Mouse (Mus musculus): ENCODE results near the gene Cyp2d22.
"Not testable (repeated sequence)": the region's sequence is repeated elsewhere in the genome, so short reads cannot be mapped to it uniquely, and the experiment has no call there.

The Cyp2d22 gene

DNA sequence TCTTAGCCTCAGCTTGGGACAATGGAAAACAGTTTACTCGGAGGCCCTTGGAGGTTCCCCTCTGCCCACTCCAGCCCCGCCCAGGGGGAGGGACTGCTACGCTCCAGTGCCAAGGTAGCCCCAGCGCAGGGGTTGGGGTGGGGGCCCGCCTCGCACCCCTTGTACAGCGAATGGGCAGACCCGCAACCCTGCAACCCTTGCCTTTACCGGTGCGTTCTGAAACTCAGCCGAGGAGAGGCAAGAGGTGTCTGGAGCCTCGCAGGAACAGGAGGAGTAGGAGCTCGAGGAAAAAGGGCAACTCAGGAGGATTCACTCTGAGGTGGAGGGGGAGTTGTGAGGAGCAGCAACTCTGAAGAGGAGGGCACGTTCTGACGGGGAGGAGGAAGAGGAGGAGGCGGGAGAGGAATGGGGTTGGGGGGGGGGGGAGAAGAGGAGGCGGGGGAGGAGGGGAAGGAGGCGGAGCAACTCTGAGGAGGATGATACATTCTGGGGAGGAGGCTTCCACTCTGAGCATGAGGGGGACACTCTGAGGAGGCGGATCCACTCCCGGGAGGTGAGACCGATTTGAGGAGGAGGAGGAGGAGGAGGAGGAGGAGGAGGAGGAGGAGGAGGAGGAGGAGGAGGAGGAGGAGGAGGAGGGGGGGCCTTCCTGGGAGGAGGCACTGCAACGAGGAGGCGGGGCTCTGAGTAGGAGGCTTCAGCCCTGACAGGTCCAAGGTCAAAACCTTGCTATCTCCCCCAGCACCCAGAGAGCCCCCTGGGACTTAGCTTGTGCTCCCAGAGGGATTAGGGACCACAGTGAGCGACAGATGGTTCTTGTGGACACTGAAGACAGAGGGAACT lies at the start of gene Cyp2d22:
Gene Cyp2d22, minus strand, starts transcription at position 390 of the 843 bp plus-strand sequence.
- DNase-seq (ENCODE audit: low spot score in 2 of 2), result peak; percentile 40 to 46

DNA sequence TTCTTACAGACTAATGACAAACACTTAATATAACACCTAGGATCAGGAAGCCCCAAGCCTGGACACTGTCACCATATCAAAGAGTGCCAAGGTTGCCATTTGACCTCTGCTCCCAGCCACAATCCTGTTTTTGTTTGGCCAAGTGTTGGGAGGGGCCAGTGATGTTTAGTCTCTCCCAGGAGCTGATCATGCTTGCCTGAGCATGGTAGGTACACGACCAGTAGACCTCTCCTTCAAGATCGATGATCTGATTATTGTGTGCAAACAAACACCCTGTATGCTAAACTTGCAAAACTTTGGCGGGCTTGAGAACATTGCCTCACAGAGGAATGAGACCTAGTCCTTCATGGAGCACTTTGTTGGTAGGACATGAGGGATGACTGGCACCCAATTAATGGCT lies 43.4 kb upstream of the Cyp2d22 start:
- no peak for DNase-seq (ENCODE audit: low spot score in 2 of 2)

GRCm38 (mm10) chr15:82422935-82423334 lies 42.9 kb upstream of the Cyp2d22 start:
- DNase-seq (ENCODE audit: low spot score in 2 of 2), result no peak

DNA sequence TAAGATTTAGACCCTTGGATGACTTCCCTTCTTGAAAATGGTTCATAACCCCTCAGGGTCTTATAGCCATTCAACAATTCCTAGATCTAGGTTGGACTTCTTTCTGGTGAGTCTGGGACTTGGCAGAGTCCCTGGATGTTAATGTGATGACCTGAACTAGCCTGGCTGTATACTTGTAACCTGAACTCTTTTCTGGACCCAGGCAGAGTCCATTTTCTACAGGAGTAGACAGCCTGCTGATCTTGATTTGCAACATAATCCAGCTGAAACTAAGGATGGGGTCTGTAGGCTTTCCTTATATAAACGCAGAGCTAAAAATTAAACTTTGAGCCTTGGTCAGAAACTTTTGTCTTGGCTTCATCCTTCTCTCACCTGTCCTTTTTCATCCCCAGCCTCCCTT lies 38.6 kb upstream of the Cyp2d22 start:
- DNase-seq (ENCODE audit: low spot score in 2 of 2), result no peak

- peak; percentile 61 to 68 for DNase-seq (ENCODE audit: low spot score in 2 of 2)
Observed at GRCm38 (mm10) chr15:82416797-82417789, 37.0 kb upstream of the Cyp2d22 start.

GRCm38 (mm10) chr15:82407536-82407935 lies 27.5 kb upstream of the Cyp2d22 start:
- no peak for DNase-seq (ENCODE audit: low spot score in 2 of 2)

DNA sequence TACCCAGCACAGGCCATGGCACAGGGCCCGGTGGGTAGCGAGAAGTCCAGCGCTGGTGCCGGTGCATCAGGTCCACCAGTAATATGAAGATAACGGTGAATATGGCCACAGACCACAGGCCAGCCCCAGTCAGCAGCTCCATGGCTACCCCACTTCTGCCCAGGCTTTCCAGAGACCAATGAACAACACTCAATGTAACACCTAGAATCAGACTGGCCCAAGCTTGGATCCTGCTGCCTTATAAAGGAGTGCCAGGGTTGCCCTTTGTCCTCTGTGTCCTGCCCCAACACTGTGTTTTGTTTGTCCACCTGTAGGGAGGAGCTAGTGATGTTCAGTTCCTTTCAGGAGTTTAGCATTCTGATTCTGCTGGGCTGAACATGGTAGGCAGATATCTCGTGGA lies 26.9 kb upstream of the Cyp2d22 start, which contains the start of gene Cyp2d10:
Gene Cyp2d10, minus strand, starts transcription at position 215 of the 400 bp plus-strand sequence.
- DNase-seq (ENCODE audit: low spot score in 2 of 2), result no peak

- no peak for DNase-seq (ENCODE audit: low spot score in 2 of 2)
Observed at GRCm38 (mm10) chr15:82404163-82404562, 24.1 kb upstream of the Cyp2d22 start.

DNA sequence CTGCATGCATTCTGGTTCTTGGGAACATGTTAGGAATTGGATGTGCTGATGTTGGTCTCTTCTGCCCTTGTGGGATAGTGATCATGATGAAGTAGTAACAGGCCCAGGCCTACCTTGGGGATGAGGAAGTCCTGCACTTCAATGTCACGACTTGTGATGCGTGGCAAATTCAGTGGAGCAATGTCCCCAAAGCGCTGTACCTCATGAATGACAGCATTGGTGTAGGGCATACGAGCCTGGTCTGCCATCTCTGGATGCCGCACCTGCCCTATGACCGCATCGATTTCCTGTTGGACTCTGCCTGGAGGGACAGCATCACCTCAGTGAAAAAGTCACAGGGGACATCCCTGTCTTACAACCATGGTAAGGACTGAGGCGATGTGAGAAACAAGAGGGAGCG lies 23.5 kb upstream of the Cyp2d22 start:
- DNase-seq (ENCODE audit: low spot score in 2 of 2), result no peak

DNA sequence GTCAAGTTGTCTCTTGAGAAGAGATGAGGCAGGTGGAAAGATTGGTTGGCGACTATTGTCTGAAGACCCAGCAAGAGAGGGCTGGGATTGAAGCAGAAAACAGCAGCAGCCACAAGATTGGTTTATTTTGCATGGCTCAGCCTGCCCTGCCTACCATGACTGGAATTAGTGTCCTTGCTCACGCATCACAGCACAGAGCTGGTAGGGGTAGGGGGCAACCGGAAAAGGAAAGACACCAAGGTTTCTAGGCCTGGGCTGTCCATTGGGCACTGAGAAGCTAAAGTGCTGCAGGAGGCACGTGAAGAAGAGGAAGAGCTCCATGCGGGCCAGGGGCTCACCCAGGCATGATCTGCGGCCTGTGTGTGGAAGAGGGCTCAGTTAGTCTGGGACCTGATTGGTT lies 22.7 kb upstream of the Cyp2d22 start:
- DNase-seq (ENCODE audit: low spot score in 2 of 2), result no peak

- DNase-seq (ENCODE audit: low spot score in 2 of 2), result no peak
Observed at GRCm38 (mm10) chr15:82402106-82402505, 22.0 kb upstream of the Cyp2d22 start.

GRCm38 (mm10) chr15:82401516-82401915 lies 21.5 kb upstream of the Cyp2d22 start:
- no peak for DNase-seq (ENCODE audit: low spot score in 2 of 2)

DNA sequence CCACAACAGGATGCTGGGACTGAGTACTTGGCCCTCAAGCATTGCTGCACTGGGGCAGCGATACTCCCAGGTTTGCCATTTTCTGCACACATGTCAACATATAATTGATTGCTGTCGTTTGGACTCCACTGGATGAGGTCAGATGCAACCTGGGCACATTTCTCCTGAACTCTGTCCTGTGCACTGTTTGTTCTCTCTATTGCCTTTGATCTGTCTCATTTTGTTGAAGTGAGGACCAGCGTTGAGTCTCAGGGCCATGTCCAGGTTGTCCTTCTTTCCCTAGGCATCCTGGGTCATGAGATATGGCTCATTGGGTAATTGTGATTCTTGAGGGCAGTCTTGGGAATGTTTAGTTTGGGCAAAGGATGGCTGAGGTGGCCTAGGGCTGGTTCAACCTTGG lies 15.9 kb upstream of the Cyp2d22 start:
- DNase-seq (ENCODE audit: low spot score in 2 of 2), result not testable (repeated sequence)

DNA sequence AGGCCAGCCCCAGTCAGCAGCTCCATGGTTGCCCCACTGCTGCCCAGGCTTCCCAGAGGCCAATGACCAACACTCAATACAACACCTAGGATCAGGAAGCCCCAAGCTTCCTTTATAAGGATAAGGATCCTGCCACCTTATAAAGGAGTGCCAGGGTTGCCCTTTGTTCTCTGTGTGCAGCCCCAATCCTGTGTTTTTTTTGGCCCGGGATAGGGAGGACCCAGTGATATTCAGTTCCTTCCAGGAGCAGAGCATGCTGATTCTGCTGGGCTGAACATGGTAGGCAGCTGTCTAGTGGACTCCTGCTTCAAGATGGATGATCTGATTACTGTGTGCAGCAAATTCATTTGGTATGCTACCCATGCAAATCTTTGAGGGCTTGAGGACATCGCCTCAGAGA lies 13.9 kb upstream of the Cyp2d22 start, which contains the start of gene Cyp2d11:
Gene Cyp2d11, minus strand, starts transcription at position 101 of the 400 bp plus-strand sequence.
- not testable (repeated sequence) for DNase-seq (ENCODE audit: low spot score in 2 of 2)

- not testable (repeated sequence) for DNase-seq (ENCODE audit: low spot score in 2 of 2)
Observed at GRCm38 (mm10) chr15:82389916-82390315, 9.9 kb upstream of the Cyp2d22 start.

GRCm38 (mm10) chr15:82385729-82386128 lies 5.7 kb upstream of the Cyp2d22 start:
- DNase-seq (ENCODE audit: low spot score in 2 of 2), result no peak

- no peak for DNase-seq (ENCODE audit: low spot score in 2 of 2)
Observed at GRCm38 (mm10) chr15:82382441-82382840, 2.4 kb upstream of the Cyp2d22 start.

DNA sequence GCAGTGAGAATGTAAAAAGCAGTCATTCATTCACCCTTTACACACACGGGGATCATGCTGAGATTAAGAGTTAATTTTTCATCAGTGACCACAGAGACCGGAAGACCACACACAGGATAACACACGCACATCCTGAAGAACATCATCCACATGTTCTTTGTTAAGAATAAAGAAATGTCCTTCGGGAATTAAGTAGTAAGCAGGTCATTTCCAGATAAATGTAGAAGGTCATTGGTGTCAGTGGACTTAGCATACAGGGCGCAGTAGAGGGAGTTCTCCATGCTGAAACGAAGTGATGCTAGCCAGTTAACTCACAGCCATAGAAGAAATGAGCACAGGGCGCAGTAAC lies 628 bp upstream of the Cyp2d22 start:
- no peak for DNase-seq (ENCODE audit: low spot score in 2 of 2)

- no peak for DNase-seq (ENCODE audit: low spot score in 2 of 2)
Observed at GRCm38 (mm10) chr15:82379511-82379870, 569 bp downstream of the Cyp2d22 start.

DNA sequence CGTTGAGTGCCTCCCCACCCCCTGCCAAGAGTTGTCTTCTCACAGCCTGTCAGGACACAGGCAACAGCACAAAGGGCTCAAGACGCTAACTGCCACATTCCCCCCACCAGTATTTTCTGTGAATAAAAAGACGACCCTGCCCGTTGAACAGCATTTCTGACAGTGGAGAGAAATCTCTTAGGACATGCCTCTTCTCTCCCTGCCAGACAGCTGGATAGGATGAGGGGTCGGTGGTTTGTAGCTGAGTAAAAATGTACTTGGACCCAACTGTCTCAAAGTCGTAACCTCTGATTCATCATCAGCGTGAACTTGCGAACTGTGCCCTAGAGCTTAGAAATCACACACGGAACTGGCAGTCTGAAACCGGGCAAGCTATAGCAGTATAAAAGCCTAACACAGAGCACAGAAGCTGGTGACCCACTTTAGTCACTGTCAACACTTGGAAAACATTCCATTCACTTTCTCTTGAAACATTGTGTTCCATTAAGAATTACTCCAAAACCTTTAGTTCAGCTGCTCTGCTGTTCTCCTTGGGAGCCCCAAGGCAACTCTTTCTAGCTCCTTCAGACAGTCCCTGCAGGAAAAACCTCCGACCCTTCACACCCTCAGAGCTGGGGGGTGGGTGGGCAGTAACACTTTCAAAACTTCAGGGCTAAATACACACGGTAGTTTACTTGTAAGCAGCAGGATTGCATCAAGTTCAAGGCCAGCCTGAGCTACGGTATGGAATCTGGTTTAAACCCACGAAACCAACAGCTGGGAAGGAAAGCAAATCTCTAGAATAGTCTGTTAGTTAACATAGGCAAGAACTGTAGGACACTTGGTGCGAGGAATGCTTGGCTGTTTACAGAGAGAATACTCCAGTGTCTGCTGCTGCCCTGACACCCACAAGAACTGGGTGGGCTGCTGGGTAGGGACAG lies 1.5 kb downstream of the Cyp2d22 start:
- DNase-seq (ENCODE audit: low spot score in 2 of 2), result no peak

DNA sequence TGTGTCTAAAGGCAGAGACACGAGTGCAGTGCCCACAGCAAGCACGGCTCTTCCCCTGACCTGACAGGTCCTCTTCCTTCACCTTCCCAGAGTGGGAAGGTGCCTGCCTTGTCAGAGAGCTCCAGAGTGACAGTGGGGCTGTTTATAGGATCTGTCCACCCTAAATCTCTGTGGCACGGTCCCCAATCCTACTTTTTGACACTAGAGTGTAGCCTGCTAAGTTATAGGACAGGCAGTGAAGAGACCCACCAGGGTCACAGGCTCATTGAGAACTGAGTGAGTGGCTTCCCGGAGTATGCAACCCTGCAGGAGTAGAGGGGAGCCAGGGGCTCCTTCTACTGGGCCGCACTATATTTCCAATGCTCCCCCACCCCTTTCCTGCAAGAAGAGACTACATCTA lies 2.4 kb downstream of the Cyp2d22 start:
- DNase-seq (ENCODE audit: low spot score in 2 of 2), result no peak
